Mouse (Mus musculus) heart, adult 2 months (tissue): ENCODE data around the gene Sult1a1.

ENCODE experiments used
- CTCF ChIP-seq: fragments of 200-600 bp; IDR thresholded peaks from 2 replicates; pipeline ENCODE4 v1.8.1; 2022; ENCODE audit warnings: antibody characterized with exemption, mild to moderate bottlenecking, moderate library complexity
- POLR2A ChIP-seq: fragments of 200-500 bp; IDR thresholded peaks from 2 replicates; pipeline ENCODE4 v1.6.1; 2011; ENCODE audit warnings: mild to moderate bottlenecking, low read depth, low read length, control low read depth; ENCODE audit not compliant: insufficient read depth

- TF ChIP-seq CTCF (no peak), POLR2A (no peak)
Observed at GRCm38 (mm10) chr7:126628111-126628510, 48.1 kb downstream of the Sult1a1 start.
